Mouse (Mus musculus) cerebellum, adult 2 months (tissue): ENCODE measurements at regions not wholly inside any gene's neighbourhood (a gene's known extent, or its start where the extent isn't known, plus 50 kb on each side); places are given as distances from the start of the nearest gene placed in this dataset.

ENCODE experiments used
- CTCF ChIP-seq: fragments of 200-500 bp; IDR thresholded peaks from 2 replicates; pipeline ENCODE4 v1.5.1; 2011; ENCODE audit warnings: low read depth, mild to moderate bottlenecking, control low read depth, low read length, moderate library complexity, borderline replicate concordance; ENCODE audit not compliant: insufficient read depth
- POLR2A ChIP-seq: fragments of 200-500 bp; IDR thresholded peaks from 2 replicates; pipeline ENCODE4 v1.6.1; 2011; ENCODE audit warnings: low read length, control low read depth, borderline replicate concordance; ENCODE audit not compliant: insufficient read depth

- TF ChIP-seq POLR2A = no peak
- TF ChIP-seq CTCF = no peak
Measured at GRCm38 (mm10) chr17:60321046-60321445, 1307.9 kb upstream of the Nudt12 start.
